Mouse (Mus musculus) hindbrain, embryonic 15.5 days (tissue): ENCODE measurements around the gene Iqsec1. TPM values are rescaled to one million over a fixed set of nuclear protein-coding genes. Genes with fewer than 3 reads are reported as not detected.

Source experiments
- ATAC-seq: fragments of 200-750 bp; cut with Nextera tagmentation; 2 replicates; pipeline ENCODE4 v1.8.0; 2017; ENCODE audit warnings: low read depth, moderate number of reproducible peaks, moderate TSS enrichment; ENCODE audit not compliant: low FRiP score
- H3K27ac ChIP-seq: fragments of 300-500 bp; sonication (generic); replicated peaks from 2 replicates; pipeline ENCODE4 v1.5.1; 2015; ENCODE audit warnings: mild to moderate bottlenecking, inconsistent platforms
- H3K27me3 ChIP-seq: fragments of 300-500 bp; sonication (generic); 2 replicates; pipeline ENCODE4 v1.6.1; 2015; ENCODE audit warnings: control low read depth, inconsistent platforms
- H3K36me3 ChIP-seq: fragments of 300-500 bp; sonication (generic); 2 replicates; pipeline ENCODE4 v1.6.1; 2015; ENCODE audit warnings: control low read depth, inconsistent platforms
- H3K4me1 ChIP-seq: fragments of 300-500 bp; sonication (generic); replicated peaks from 2 replicates; pipeline ENCODE4 v1.6.1; 2015; ENCODE audit warnings: control low read depth, inconsistent platforms
- H3K4me2 ChIP-seq: fragments of 300-500 bp; sonication (generic); 2 replicates; pipeline ENCODE4 v1.6.1; 2015; ENCODE audit warnings: moderate library complexity, mild to moderate bottlenecking, inconsistent platforms
- H3K4me3 ChIP-seq: fragments of 300-500 bp; sonication (generic); 2 replicates; pipeline ENCODE4 v1.5.1; 2015; ENCODE audit warnings: mild to moderate bottlenecking, inconsistent platforms
- H3K9ac ChIP-seq: fragments of 300-500 bp; sonication (generic); 2 replicates; pipeline ENCODE4 v1.6.1; 2015; ENCODE audit warnings: inconsistent platforms
- H3K9me3 ChIP-seq: fragments of 300-500 bp; sonication (generic); 2 replicates; pipeline ENCODE4 v1.6.1; 2016; ENCODE audit warnings: control low read depth, inconsistent platforms
- WGBS: fragments of 180-500 bp; shearing (Covaris S2); methylation state at CpG from one replicate; pipeline ENCODE4 v1.1.7; 2015; 5-methylcytosine and 5-hydroxymethylcytosine counted together
- polyA plus RNA-seq: library from polyadenylated mRNA; unstranded; fragments of >200 nt; fragmentation: Nextera tagmentation; extraction: Ambion mirVana; gene quantifications from 2 replicates; pipeline ENCODE4 v1.2.1, GENCODE M21; 2015

Iqsec1 gene
- polyA plus RNA-seq, 1 experiment from 2014 or later, result 23.3 TPM

DNA sequence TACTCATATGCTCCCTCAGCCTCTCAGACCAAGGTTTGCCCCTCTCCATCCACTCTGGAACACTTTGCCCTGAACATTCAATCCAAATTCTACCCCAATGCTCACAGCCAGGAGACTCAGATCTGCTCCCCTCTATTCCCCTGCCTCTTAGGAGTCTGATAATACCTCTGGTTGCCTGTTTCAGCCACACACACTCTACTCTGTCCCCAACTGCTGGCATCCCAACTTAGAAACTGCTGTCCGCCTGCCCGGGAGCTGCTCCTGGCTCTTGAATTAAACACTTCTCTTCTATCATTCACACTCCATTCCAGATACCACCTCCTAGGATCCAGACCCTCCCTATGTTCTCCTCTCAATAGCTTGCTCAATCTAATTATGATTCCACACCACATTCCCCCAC, 107.5 kb downstream of the Iqsec1 start:
- no peak overlapping the region for H3K9ac ChIP-seq
- WGBS, result 90% methylated on average over 2 of the region's 2 CpGs
- H3K4me3 ChIP-seq, result no peak overlapping the region
- H3K27me3 ChIP-seq, result no peaks in the 10 kb centered on the region
- no peak overlapping the region for H3K4me2 ChIP-seq
- peaks cover 7% of the 10 kb centered on the region for H3K4me1 ChIP-seq
- no peaks in the 10 kb centered on the region for H3K9me3 ChIP-seq
- ATAC-seq, result no peak
- no peak overlapping the region for H3K27ac ChIP-seq
- H3K36me3 ChIP-seq, result no peaks in the 10 kb centered on the region

DNA sequence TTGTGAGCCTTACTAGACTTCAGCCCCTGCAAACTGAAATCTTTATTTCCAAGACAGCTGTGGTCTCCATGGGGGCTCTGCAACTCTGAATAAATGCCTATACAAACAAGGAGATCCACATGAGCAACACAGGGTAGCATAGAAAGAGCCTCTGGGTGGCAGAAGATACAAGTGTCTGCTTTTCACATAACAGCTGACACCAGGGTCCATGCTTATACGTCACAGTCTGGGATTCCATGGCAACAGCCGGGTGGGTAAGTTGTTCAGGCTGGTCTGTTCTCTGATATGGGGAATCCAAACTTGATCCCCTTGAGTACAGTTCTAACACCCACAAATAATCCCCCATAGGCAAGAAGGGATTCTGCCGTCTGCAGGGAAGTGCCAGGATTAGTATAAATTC, 108.1 kb downstream of the Iqsec1 start:
- 36% methylated on average over 3 of the region's 3 CpGs for WGBS
- Histone ChIP-seq H3K4me3 (no peak overlapping the region), H3K4me1 (peaks cover 7% of the 10 kb centered on the region), H3K4me2 (no peak overlapping the region), H3K27me3 (no peaks in the 10 kb centered on the region), H3K9me3 (no peaks in the 10 kb centered on the region), H3K9ac (no peak overlapping the region), H3K27ac (no peak overlapping the region), H3K36me3 (no peaks in the 10 kb centered on the region)
- ATAC-seq, result peak; percentile 57

DNA sequence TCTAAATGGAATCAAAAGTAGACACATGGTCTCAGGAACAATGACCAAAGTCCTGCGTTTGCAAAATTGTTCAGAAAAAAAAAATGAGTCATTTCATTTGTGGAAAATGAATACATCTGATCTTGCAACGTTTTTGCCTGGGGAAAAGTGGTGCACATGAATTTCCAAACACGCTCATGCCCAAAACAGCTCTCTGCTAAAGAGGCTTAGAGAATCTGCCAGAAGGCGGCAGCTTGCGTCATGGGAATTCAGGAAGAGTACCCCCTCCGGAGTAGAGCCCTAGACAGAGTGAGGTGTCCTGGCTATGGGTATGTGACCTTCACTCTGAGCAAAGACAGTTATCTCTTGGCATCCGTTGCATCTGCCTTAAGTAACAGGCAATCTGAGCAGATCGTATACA, 116.9 kb downstream of the Iqsec1 start:
- Histone ChIP-seq H3K27me3 (no peaks in the 10 kb centered on the region), H3K4me2 (no peak overlapping the region), H3K4me1 (no peaks in the 10 kb centered on the region), H3K36me3 (no peaks in the 10 kb centered on the region), H3K9ac (no peak overlapping the region), H3K27ac (no peak overlapping the region), H3K9me3 (no peaks in the 10 kb centered on the region), H3K4me3 (no peak overlapping the region)
- WGBS, result 78% methylated on average over 8 of the region's 8 CpGs
- ATAC-seq, result no peak

DNA sequence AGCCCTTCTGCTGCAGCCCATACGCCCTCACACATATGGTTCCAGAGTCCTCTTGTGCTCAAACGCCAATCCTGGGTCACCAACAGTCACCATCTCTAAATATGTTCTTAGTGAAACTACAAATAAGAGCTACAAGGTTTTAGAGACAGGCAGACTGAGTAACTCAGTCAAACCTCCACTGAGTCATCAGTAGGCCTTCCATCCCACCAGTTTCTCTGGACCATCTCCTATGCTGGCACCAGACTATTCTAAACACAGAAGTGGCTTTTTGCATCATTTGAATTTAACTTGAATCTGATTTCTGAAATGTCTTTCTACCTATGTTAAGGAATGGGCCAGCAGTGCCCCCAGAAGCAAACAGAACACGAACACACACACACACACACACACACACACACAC, 120.5 kb downstream of the Iqsec1 start:
- H3K4me3 ChIP-seq, result no peak overlapping the region
- H3K4me2 ChIP-seq, result no peak overlapping the region
- H3K4me1 ChIP-seq, result no peaks in the 10 kb centered on the region
- ATAC-seq, result no peak
- no peaks in the 10 kb centered on the region for H3K27me3 ChIP-seq
- no peaks in the 10 kb centered on the region for H3K36me3 ChIP-seq
- H3K9me3 ChIP-seq, result no peaks in the 10 kb centered on the region
- H3K27ac ChIP-seq, result no peak overlapping the region
- 84% methylated on average over 3 of the region's 3 CpGs for WGBS
- H3K9ac ChIP-seq, result no peak overlapping the region

DNA sequence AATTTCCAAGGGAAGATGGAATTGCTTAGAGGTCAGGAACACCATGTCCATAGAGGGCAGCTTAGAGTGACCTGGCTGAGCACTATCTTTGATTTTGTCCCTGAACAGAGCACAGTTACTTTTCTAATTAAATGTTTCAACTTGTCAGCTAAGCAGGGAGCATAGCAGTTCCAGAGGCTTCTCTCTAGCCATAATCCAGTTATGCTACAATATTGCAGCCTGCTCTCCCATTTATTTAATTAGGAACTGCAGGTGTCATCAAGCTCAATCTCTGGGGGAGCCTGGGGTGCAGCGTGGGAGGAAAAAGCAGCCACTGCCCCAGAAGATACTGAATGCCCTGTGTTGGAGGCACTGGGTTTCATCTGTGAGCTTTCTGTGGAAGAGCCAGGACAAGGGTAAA, 127.1 kb downstream of the Iqsec1 start:
- no peak overlapping the region for H3K27ac ChIP-seq
- no peak for ATAC-seq
- H3K4me1 ChIP-seq, result no peaks in the 10 kb centered on the region
- H3K4me2 ChIP-seq, result no peak overlapping the region
- no peak overlapping the region for H3K4me3 ChIP-seq
- no peaks in the 10 kb centered on the region for H3K27me3 ChIP-seq
- H3K9ac ChIP-seq, result no peak overlapping the region
- WGBS, result 77% methylated on average over 1 of the region's 1 CpGs
- no peaks in the 10 kb centered on the region for H3K36me3 ChIP-seq
- H3K9me3 ChIP-seq, result no peaks in the 10 kb centered on the region

DNA sequence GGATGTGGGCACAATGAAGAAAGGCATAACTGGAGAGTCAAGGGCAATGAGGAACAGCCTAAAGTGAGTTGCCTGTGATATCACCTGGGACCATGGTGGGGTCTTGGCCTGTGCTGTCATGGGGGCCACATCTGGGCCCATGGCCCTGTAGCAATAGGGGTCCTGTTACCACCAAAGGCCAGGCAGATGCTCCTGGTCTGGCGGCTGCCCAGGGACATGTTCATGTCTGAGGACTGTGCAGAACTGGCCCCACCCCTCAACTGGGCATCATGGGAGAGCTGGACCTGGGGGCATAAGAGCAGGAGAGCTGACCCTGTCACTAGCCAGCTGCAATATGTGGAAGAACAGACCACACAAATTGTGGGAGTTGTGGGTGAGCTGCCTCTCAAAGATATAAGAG, 130.6 kb downstream of the Iqsec1 start:
- Histone ChIP-seq H3K9me3 (no peaks in the 10 kb centered on the region), H3K36me3 (no peaks in the 10 kb centered on the region), H3K4me1 (no peaks in the 10 kb centered on the region), H3K4me2 (no peak overlapping the region), H3K27ac (no peak overlapping the region), H3K9ac (no peak overlapping the region), H3K4me3 (no peak overlapping the region), H3K27me3 (no peaks in the 10 kb centered on the region)
- WGBS, result 91% methylated on average over 1 of the region's 1 CpGs
- ATAC-seq, result peak; percentile 51; the same call in 1 of the 2 replicates

DNA sequence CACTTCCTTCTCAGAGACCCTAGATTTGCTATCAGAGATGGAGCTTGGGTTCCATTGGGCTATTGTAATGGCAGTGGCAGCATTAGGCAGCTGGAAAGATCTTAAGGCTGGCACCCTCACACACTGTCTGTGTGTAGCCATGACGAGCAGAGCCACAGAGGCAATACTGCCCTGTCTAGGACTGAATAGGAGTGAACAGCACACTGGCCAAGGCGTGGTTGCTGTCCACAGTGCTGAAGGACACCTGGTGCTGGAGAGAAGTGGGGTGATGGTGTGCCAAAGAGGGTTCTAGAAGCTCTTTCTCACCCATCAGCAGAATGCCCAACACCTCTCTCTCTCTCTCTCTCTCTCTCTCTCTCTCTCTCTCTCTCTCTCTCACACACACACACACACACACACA, 136.1 kb downstream of the Iqsec1 start:
- Histone ChIP-seq H3K27me3 (no peaks in the 10 kb centered on the region), H3K4me2 (no peak overlapping the region), H3K9ac (no peak overlapping the region), H3K27ac (no peak overlapping the region), H3K4me3 (no peak overlapping the region), H3K4me1 (peaks cover 12% of the 10 kb centered on the region), H3K36me3 (no peaks in the 10 kb centered on the region), H3K9me3 (no peaks in the 10 kb centered on the region)
- 44% methylated on average over 2 of the region's 2 CpGs for WGBS
- no peak for ATAC-seq

DNA sequence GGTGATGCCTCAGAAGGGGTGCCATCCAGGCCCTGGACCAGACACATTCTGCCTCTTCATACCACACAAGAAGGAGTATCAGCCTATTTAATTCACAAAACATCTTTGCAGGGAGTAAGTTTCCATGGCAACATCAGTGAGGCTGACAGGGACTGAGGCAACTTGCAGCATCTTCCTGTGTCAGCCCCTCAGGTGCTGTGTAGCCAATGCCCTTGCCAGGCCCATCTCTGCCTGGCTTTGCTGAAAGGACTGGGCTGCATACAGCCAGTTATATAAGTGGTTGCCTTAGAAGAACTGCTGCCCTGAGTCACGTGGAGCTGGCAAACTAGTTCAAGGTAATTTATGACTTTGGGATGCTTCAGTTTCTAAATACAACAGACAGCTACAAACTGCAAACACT, 140.4 kb downstream of the Iqsec1 start:
- Histone ChIP-seq H3K9me3 (no peaks in the 10 kb centered on the region), H3K9ac (no peak overlapping the region), H3K27me3 (no peaks in the 10 kb centered on the region), H3K4me1 (peaks cover 12% of the 10 kb centered on the region), H3K4me2 (no peak overlapping the region), H3K27ac (peak overlapping the region; percentile 17; the same call in 1 of the 2 replicates), H3K36me3 (no peaks in the 10 kb centered on the region), H3K4me3 (no peak overlapping the region)
- WGBS, result 52% methylated on average over 1 of the region's 1 CpGs
- no peak; the same call in 1 of the 2 replicates for ATAC-seq

DNA sequence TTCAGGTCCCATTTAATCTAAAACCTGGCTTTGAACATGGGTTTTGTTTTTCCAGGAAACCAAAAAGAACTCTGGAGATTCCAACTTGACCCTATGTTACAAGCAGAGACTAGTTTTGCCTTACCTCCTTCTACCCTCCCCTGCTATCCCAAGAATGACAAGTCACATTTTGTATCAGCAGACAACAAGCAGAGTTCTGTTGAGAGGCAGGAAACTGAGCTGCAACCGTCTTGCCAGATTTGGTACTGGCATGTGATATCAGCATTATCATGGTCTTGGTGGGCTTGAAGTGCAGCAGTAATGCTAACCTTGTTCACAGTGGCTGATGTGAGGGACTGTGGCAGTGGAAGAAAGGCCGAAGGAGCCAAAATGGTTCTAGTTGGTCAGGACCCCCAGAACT, 141.0 kb downstream of the Iqsec1 start:
- Histone ChIP-seq H3K9ac (no peak overlapping the region), H3K27me3 (no peaks in the 10 kb centered on the region), H3K27ac (no peak overlapping the region), H3K36me3 (no peaks in the 10 kb centered on the region), H3K9me3 (no peaks in the 10 kb centered on the region), H3K4me2 (no peak overlapping the region), H3K4me1 (peaks cover 12% of the 10 kb centered on the region), H3K4me3 (no peak overlapping the region)
- 92% methylated on average over 2 of the region's 2 CpGs for WGBS
- ATAC-seq, result no peak

DNA sequence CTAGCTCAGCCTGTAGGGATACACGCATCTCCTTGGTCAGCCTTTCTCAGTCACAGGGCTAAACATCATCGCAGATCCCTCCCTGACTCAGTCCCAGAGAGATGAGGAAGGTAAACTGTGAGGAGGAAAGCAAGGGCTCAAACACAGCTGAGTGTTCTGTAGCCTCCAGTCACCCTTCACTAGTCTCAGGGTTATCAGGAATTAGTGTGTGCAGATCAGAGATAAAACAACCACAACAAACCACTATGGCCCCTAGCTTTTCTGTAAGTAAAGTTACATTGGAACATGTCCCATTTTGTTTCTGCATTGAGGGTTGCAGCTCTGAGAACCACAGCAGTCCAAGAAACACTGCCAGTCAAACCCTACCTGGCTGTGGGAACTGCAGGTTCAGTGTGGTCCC, 148.5 kb downstream of the Iqsec1 start:
- 90% methylated on average over 2 of the region's 2 CpGs for WGBS
- Histone ChIP-seq H3K4me1 (no peaks in the 10 kb centered on the region), H3K9me3 (no peaks in the 10 kb centered on the region), H3K36me3 (no peaks in the 10 kb centered on the region), H3K4me2 (no peak overlapping the region), H3K4me3 (no peak overlapping the region), H3K27ac (no peak overlapping the region), H3K27me3 (no peaks in the 10 kb centered on the region), H3K9ac (no peak overlapping the region)
- ATAC-seq, result no peak

DNA sequence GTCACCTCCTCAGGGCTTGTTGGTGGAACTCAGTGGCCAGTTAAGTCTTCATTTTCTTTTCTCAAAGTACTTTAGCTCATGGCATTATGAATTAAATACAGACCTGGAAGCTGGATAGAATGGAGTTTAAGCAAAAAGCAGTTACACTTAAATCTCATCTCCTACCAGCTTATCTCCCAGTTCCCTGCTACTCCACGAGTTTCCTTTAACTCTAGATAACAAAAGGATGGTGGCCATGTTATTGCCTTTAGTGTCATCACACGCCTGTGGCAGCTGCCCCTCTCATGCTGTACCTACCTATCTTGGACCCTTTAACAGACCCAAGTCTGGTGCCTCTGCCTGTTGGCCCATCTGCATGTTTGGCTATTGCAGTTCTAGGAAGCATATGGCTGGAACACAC, 151.7 kb downstream of the Iqsec1 start:
- WGBS, result 72% methylated on average over 2 of the region's 2 CpGs
- no peaks in the 10 kb centered on the region for H3K36me3 ChIP-seq
- H3K9me3 ChIP-seq, result no peaks in the 10 kb centered on the region
- H3K27ac ChIP-seq, result no peak overlapping the region
- no peak for ATAC-seq
- H3K4me1 ChIP-seq, result no peaks in the 10 kb centered on the region
- no peaks in the 10 kb centered on the region for H3K27me3 ChIP-seq
- H3K4me3 ChIP-seq, result no peak overlapping the region
- H3K4me2 ChIP-seq, result no peak overlapping the region
- no peak overlapping the region for H3K9ac ChIP-seq

DNA sequence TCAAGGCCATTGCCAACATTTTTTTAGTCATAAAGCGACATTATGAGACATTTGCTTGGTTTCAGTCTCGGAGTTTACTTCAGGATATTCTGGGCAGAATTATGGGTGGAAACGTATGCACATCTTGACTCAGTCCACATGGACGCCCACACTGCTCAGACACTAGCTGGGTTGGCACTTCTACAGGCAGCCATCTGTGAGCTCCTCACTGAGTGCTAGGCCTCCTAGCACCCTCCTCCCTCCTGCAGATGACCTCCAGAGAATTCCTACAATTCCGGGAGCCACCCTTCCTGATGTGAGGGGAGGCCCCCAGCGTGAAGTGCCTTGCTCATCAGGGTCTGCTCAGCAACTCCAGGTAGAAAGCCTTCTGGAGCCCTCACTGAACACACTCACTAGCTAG, 158.9 kb downstream of the Iqsec1 start:
- Histone ChIP-seq H3K4me3 (no peak overlapping the region), H3K27ac (no peak overlapping the region), H3K4me1 (no peaks in the 10 kb centered on the region), H3K9me3 (no peaks in the 10 kb centered on the region), H3K4me2 (no peak overlapping the region), H3K27me3 (no peaks in the 10 kb centered on the region), H3K9ac (no peak overlapping the region), H3K36me3 (no peaks in the 10 kb centered on the region)
- WGBS, result 86% methylated on average over 6 of the region's 6 CpGs
- no peak for ATAC-seq

DNA sequence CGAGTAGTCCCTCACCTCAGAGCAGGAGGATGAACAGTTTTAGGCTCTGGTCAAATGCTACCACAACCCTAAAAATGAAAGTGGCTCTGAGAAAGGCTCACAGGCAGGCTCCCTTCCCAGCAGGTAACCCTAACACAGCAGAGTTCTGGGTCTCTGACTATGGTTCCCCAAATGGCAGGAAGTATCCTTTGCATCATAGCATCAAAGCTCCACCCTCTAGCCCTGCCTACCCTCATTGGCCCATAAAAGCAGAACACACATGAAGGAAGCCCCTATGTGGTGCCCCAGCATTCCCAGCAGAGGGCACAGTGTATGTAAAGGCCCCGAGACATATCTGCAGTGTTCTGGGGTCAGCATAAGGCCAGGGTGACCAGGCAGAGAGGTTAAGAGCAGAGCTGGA, 163.4 kb downstream of the Iqsec1 start:
- peaks cover 13% of the 10 kb centered on the region for H3K4me1 ChIP-seq
- no peaks in the 10 kb centered on the region for H3K36me3 ChIP-seq
- no peaks in the 10 kb centered on the region for H3K9me3 ChIP-seq
- no peak overlapping the region for H3K4me2 ChIP-seq
- WGBS, result 85% methylated on average over 2 of the region's 2 CpGs
- no peak for ATAC-seq
- no peak overlapping the region for H3K4me3 ChIP-seq
- H3K27ac ChIP-seq, result no peak overlapping the region
- no peak overlapping the region for H3K9ac ChIP-seq
- no peaks in the 10 kb centered on the region for H3K27me3 ChIP-seq
